Mouse (Mus musculus) cerebellum, postnatal 25 days (tissue): ENCODE results near the gene Chchd6.

Experiments used
- DNase-seq, 2 experiments: peaks; one replicate each; pipeline ENCODE4 v3.0.0; 2021; ENCODE audit warnings: mixed read lengths in 2 of 2

The Chchd6 gene

GRCm38 (mm10) chr6:89355661-89356060 lies 239.8 kb downstream of the Chchd6 start:
- peak; percentile 24 to 25 for DNase-seq

GRCm38 (mm10) chr6:89354726-89355125 lies 240.7 kb downstream of the Chchd6 start:
- peak; percentile 11 to 23 for DNase-seq

GRCm38 (mm10) chr6:89354076-89354475 lies 241.4 kb downstream of the Chchd6 start:
- DNase-seq, result peak; percentile 8

- peak; percentile 31 to 39 for DNase-seq
Observed at GRCm38 (mm10) chr6:89353101-89353500, 242.4 kb downstream of the Chchd6 start.

- peak in 1 of 2 experiments; percentile 52 for DNase-seq
Observed at GRCm38 (mm10) chr6:89351441-89352137, 243.9 kb downstream of the Chchd6 start.

- DNase-seq, result no peak
Observed at GRCm38 (mm10) chr6:89350520-89350919, 244.9 kb downstream of the Chchd6 start.

GRCm38 (mm10) chr6:89350037-89350515 lies 245.4 kb downstream of the Chchd6 start:
- DNase-seq, result no peak

GRCm38 (mm10) chr6:89348363-89348762 lies 247.1 kb downstream of the Chchd6 start:
- DNase-seq, result peak; percentile 79 to 84

GRCm38 (mm10) chr6:89347792-89348191 lies 247.7 kb downstream of the Chchd6 start:
- DNase-seq, result no peak

GRCm38 (mm10) chr6:89345855-89346254 lies 249.6 kb downstream of the Chchd6 start:
- no peak for DNase-seq

GRCm38 (mm10) chr6:89345486-89345785 lies 250.0 kb downstream of the Chchd6 start:
- peak in 1 of 2 experiments; percentile 54 for DNase-seq

- DNase-seq, result peak in 1 of 2 experiments; percentile 64
Observed at GRCm38 (mm10) chr6:89344613-89345485, 250.6 kb downstream of the Chchd6 start.

- DNase-seq, result no peak
Observed at GRCm38 (mm10) chr6:89341981-89342380, 253.5 kb downstream of the Chchd6 start.

- DNase-seq, result peak; percentile 58 to 69
Observed at GRCm38 (mm10) chr6:89339447-89339846, 256.0 kb downstream of the Chchd6 start.

- DNase-seq, result no peak
Observed at GRCm38 (mm10) chr6:89338733-89339132, 256.7 kb downstream of the Chchd6 start.

GRCm38 (mm10) chr6:89337574-89337973 lies 257.9 kb downstream of the Chchd6 start:
- DNase-seq, result no peak

- no peak for DNase-seq
Observed at GRCm38 (mm10) chr6:89333964-89334702, 261.3 kb downstream of the Chchd6 start.
